19 mouse cellular contexts compared by ENCODE assay signal in the genomic region with DNA sequence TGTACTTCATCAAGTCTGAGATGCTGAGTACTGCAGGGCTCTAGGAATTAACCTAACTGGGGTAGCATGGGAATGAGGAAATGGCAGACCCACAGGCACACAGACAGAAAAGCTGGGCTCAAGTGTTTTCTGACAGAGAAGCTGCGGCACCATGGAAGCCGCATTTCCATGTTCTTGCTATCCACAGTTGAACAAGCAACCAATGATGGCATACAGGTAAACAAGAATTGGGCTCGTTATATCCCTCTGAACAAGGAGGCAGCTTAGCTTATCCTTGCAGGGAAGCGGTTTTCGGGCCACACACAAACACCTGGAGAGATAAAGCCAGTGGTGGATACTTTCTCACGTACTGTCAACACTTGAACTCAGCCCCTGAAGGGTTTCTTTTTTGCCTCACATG.
"Had no signal": no experiment of that assay in that cellular context is flagged by ENCODE, and none has a peak within 500 bp of the region (broad histone marks: within the 10 kb centered on the region; RNA-seq: fewer than 3 reads in every experiment).

No protein-coding gene starts in this region.

- H3K4me2 ChIP-seq: liver, embryonic 12.5 days; lung, embryonic 14.5 days had no signal

- H3K4me1 ChIP-seq: liver, embryonic 12.5 days had no signal

- ATAC-seq: liver, embryonic 12.5 days had no signal

- H3K4me3 ChIP-seq: liver, embryonic 12.5 days; midbrain, embryonic 10.5 days; midbrain, embryonic 13.5 days; myocyte; neural tube, embryonic 13.5 days; neural tube, embryonic 15.5 days had no signal

- H3K36me3 ChIP-seq: liver, embryonic 12.5 days; midbrain, embryonic 10.5 days; midbrain, embryonic 13.5 days; neural tube, embryonic 13.5 days; neural tube, embryonic 15.5 days had no signal

- H3K27ac ChIP-seq: liver, embryonic 12.5 days; liver, embryonic 14.5 days; midbrain, embryonic 10.5 days; midbrain, embryonic 13.5 days; neural tube, embryonic 13.5 days; neural tube, embryonic 15.5 days had no signal

- DNase-seq: lung, adult 18-20 months; lung, embryonic 14.5 days; lung, postnatal 10 days; lung, postnatal 4 days; retina, postnatal 1 day; right cerebral cortex, adult 18-20 months; right cerebral cortex, postnatal 25 days; right cerebral cortex, postnatal 4 days; spleen, adult 18-20 months; thymus, adult 18-20 months; thymus, postnatal 14 days; thymus, postnatal 36 days had no signal

- H3K9ac ChIP-seq: liver, embryonic 12.5 days; liver, embryonic 14.5 days; lung, embryonic 14.5 days; midbrain, embryonic 13.5 days; neural tube, embryonic 13.5 days; neural tube, embryonic 15.5 days had no signal

- H3K27me3 ChIP-seq: liver, embryonic 12.5 days; midbrain, embryonic 13.5 days; neural tube, embryonic 13.5 days; neural tube, embryonic 15.5 days had no signal

- H3K9me3 ChIP-seq: liver, embryonic 12.5 days; midbrain, embryonic 10.5 days; midbrain, embryonic 13.5 days; neural tube, embryonic 13.5 days; neural tube, embryonic 15.5 days had no signal
